Mouse (Mus musculus): ENCODE measurements around the gene Pnpt1. TPM values are rescaled to one million over a fixed set of nuclear protein-coding genes. Genes with fewer than 3 reads are reported as not detected.

The Pnpt1 gene
- 32.9 and 33.4 TPM in 2 replicates for polyA plus RNA-seq (2015; fragmentation: Nextera tagmentation; extraction: Ambion mirVana)

DNA sequence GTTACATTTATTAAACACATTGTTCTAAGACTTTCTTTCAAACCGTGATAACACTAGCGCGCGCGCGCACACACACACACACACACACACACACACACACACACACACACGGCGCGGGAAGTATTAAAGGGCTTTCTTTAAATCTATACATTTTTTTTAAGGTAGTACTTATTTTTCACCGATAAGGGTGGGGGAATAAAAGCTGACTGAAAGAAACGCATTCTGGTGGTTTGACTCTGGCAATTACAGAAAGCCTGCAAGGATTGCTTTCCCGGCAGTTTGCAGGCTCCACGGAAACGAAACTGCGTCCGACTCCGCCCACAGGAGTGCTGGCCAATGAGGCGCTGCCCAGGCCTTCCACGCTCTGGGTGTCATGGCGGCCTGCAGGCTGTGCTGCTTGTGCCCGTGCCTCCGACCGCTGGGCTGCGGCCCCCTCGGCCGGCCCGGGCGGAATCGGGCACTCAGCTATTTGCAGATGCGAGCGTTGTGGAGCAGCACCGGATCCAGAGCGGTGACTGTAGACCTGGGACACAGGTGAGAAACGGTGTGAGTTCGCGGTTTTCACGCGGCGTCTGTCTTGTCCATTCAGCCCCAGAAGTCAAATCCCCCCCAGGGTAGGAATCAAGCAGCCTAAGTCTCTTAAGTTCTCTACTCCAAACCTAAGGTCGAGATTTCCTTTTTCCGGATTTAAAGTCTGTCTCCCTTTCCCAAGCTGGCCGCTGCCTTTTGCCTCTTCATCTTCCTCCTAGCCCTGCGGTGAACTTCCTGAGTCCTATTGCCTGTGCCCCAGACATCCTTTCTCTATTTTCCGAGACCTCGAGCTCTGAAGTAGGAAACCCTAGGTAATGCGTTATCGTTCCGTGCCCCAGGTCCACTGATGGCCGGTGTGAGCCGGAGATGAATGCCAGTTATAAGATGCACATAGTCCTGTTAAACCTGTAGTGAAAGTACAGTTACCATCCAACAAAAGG lies at the start of gene Pnpt1:
TSS of gene Pnpt1 (plus strand) at position 360 of the 971 bp plus-strand sequence.
- H3K4me3 ChIP-seq: peak within 1 kb of the TSS; percentile 77
- WGBS: 3% methylated on average over 50 of the region's 50 CpGs
- peaks cover 8% of the 10 kb centered on the region for H3K36me3 ChIP-seq
- peak within 1 kb of the TSS; percentile 72 for H3K27ac ChIP-seq
- no peaks in the 10 kb centered on the region for H3K9me3 ChIP-seq (replicated peaks)
- no peaks in the 10 kb centered on the region for H3K27me3 ChIP-seq
- peak within 1 kb of the TSS; percentile 74 for H3K9ac ChIP-seq
- H3K4me2 ChIP-seq: peak within 1 kb of the TSS; percentile 65
- ATAC-seq (replicated peaks; ENCODE audit: insufficient number of reproducible peaks, insufficient read depth, low FRiP score, low read depth): peak; percentile 100
- peaks cover 4% of the 10 kb centered on the region; the same call in 1 of the 2 replicates for H3K4me1 ChIP-seq (replicated peaks)

DNA sequence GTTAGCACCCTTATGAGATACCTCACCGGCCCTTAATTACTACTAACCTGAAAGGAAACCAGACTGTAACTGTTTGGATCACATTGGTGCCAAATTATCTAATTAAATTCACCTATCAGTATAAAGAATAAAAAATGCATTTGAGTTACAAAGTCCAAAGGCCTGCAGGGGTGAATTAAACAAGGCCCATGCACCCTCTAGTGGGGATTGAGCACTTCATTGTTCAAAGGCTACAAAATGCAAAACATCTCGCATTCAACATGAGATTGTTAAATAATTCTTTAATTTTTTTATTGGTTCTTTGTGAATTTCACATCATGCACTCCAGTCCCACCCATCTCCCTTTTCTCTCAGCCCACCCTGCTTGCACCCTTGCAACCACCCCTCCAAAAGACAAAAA lies 38.1 kb upstream of the Pnpt1 start:
- H3K4me2 ChIP-seq: no peak overlapping the region
- H3K36me3 ChIP-seq: no peaks in the 10 kb centered on the region
- H3K27ac ChIP-seq: no peak overlapping the region
- ATAC-seq (replicated peaks; ENCODE audit: insufficient number of reproducible peaks, insufficient read depth, low FRiP score, low read depth): no peak
- H3K9ac ChIP-seq: no peak overlapping the region
- H3K4me3 ChIP-seq: no peak overlapping the region
- H3K4me1 ChIP-seq (replicated peaks): no peaks in the 10 kb centered on the region
- WGBS: 76% methylated on average over 2 of the region's 2 CpGs
- no peaks in the 10 kb centered on the region for H3K27me3 ChIP-seq
- H3K9me3 ChIP-seq (replicated peaks): no peaks in the 10 kb centered on the region

DNA sequence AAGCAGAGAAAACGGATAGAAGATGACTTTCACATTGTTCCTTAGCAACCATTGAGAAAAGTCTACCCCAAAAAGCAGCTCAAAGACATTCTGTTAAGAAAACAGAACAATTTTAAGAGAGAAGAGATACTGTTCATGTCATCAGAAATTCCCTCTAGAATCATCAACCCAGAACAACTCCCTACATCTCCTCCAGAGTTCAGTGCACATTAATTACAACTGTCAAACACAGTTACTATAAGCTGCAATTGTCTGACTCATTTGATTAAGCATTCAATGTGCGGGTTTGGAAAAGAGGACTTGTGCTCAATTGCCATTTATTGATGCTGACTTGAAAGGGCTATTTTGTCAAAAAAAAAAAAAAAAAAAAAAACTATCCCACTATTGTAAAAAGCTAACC lies 31.6 kb upstream of the Pnpt1 start:
- Histone ChIP-seq H3K36me3 (no peaks in the 10 kb centered on the region), H3K4me1 (replicated peaks) (no peaks in the 10 kb centered on the region), H3K4me2 (no peak overlapping the region), H3K4me3 (no peak overlapping the region), H3K27me3 (no peaks in the 10 kb centered on the region), H3K27ac (no peak overlapping the region), H3K9ac (no peak overlapping the region), H3K9me3 (replicated peaks) (no peaks in the 10 kb centered on the region)
- 52% methylated on average over 2 of the region's 2 CpGs for WGBS
- ATAC-seq (replicated peaks; ENCODE audit: insufficient number of reproducible peaks, insufficient read depth, low FRiP score, low read depth): no peak

DNA sequence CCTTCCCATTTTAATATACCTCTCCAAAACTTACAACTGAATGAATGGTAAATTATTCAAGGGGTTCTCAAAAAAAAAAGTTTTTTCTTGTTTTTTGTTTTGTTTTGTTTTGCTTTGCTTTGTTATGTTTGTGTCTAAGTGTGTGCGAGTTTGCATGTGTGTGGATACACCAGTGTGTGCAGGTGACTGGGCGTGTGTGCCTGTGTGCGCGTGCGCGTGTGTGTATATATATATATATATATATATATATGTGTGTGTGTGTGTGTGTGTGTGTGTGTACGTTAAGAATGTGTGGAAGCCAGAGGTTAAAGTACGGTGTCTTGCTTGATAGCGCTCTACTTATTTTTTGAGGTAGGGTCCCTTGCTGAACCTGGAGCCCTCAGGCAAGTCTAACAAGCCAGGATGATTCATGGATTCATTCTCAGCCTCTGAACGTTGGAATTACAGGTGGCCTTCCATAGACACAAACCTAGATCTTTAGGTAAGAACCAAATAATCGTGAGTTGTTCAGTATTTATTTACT lies 621 bp upstream of the Pnpt1 start:
- Histone ChIP-seq H3K27me3 (no peaks in the 10 kb centered on the region), H3K9me3 (replicated peaks) (no peaks in the 10 kb centered on the region), H3K27ac (no peak overlapping the region), H3K4me3 (peak overlapping the region; percentile 77), H3K4me1 (replicated peaks) (peaks cover 4% of the 10 kb centered on the region; the same call in 1 of the 2 replicates), H3K36me3 (peaks cover 6% of the 10 kb centered on the region), H3K4me2 (peak overlapping the region; percentile 65), H3K9ac (peak overlapping the region; percentile 74)
- ATAC-seq (replicated peaks; ENCODE audit: insufficient number of reproducible peaks, insufficient read depth, low FRiP score, low read depth): no peak
- 61% methylated on average over 11 of the region's 11 CpGs for WGBS

DNA sequence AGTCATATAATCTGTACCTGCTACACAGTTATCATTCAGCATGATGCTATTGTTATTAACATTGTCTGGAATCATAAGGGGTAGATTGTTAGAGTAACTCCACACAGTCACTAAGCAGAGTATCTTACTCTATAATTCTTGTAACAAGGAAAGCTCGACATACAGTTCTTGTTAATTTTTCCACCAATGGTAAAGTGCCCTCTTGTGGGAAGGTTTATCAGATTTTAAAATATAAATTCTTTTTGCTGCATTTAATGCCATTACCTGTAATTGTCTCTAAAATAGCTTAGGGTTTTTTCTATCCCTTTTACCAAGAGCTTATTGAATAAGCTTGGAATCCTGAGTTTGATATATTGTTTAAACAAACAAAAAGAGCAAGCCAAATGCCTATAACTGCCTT lies 10.1 kb downstream of the Pnpt1 start:
- no peak overlapping the region for H3K27ac ChIP-seq
- ATAC-seq (replicated peaks; ENCODE audit: insufficient number of reproducible peaks, insufficient read depth, low FRiP score, low read depth): no peak
- H3K4me1 ChIP-seq (replicated peaks): no peaks in the 10 kb centered on the region
- no peak overlapping the region for H3K4me3 ChIP-seq
- 59% methylated on average over 1 of the region's 1 CpGs for WGBS
- H3K27me3 ChIP-seq: no peaks in the 10 kb centered on the region
- no peaks in the 10 kb centered on the region for H3K9me3 ChIP-seq (replicated peaks)
- H3K36me3 ChIP-seq: peaks cover 41% of the 10 kb centered on the region
- no peak overlapping the region for H3K4me2 ChIP-seq
- H3K9ac ChIP-seq: no peak overlapping the region

DNA sequence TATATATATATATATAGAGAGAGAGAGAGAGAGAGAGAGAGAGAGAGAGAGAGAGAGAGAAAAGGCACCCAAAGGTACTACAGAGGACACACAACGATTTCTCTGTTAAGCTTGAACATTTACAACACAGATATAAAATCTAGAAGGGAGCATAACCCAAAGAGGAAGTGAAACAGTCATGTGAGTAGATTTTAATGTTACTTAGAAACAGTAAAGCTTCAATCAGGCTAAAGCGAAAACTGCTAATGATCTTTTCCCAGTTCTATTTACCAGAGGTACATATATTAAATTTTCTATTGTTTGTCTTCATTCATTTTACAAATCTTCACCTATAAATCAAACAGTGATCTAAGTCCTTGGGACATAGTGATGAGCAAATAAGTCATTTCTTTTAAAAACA lies 18.4 kb downstream of the Pnpt1 start:
- Histone ChIP-seq H3K27me3 (no peaks in the 10 kb centered on the region), H3K36me3 (peaks cover 26% of the 10 kb centered on the region), H3K9ac (no peak overlapping the region), H3K4me3 (no peak overlapping the region), H3K27ac (no peak overlapping the region), H3K4me1 (replicated peaks) (no peaks in the 10 kb centered on the region), H3K4me2 (no peak overlapping the region), H3K9me3 (replicated peaks) (no peaks in the 10 kb centered on the region)
- WGBS: 92% methylated on average over 2 of the region's 2 CpGs
- ATAC-seq (replicated peaks; ENCODE audit: insufficient number of reproducible peaks, insufficient read depth, low FRiP score, low read depth): no peak

DNA sequence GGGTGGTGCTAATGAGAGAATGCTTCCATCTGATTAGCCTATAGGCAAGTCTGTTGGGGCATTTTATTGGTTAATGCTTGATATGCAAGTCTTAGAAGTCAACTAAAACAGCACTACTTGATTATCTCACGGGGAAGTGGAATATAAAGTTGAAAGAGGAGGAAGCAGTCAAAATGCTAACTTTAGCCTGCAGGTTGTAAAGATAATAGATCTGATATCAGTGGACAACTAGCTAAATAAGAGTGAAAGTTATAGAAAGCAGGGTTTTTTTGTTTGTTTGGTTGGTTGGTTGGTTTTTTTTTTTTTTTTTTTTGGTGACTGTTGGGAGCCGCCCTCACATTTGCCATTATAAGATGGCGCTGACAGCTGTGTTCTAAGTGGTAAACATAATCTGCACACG lies 33.0 kb downstream of the Pnpt1 start:
- H3K4me2 ChIP-seq: no peak overlapping the region
- peaks cover 18% of the 10 kb centered on the region; the same call in 1 of the 2 replicates for H3K36me3 ChIP-seq
- no peak overlapping the region for H3K27ac ChIP-seq
- no peaks in the 10 kb centered on the region for H3K27me3 ChIP-seq
- H3K9me3 ChIP-seq (replicated peaks): no peaks in the 10 kb centered on the region
- no peak overlapping the region for H3K4me3 ChIP-seq
- H3K4me1 ChIP-seq (replicated peaks): no peaks in the 10 kb centered on the region
- WGBS: 88% methylated on average over 4 of the region's 4 CpGs
- H3K9ac ChIP-seq: no peak overlapping the region
- no peak for ATAC-seq (replicated peaks; ENCODE audit: insufficient number of reproducible peaks, insufficient read depth, low FRiP score, low read depth)

DNA sequence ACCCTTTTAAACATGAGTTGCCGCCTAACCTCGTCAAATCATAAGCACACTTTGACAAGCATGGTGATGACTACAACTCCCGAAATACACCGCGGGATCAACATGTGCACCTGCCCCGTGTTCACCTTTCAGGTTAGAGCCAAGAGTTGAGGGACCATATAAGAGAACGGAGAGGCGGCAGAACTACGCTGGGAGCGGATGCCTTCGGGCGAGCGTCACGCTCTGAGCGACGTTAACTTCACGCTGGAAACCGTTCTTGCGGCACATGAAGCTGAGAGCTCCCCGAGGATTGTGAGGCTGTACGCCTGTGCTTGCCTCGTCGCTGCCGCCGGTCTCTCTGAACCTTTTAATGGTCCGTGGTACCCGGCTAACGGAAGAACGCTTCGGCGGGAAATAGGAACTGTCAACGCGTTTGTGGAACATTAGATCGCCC lies 41.4 kb downstream of the Pnpt1 start:
- WGBS: under 1% methylated on average over 34 of the region's 34 CpGs
- Histone ChIP-seq H3K4me3 (peak overlapping the region; percentile 100), H3K4me1 (replicated peaks) (peaks cover 8% of the 10 kb centered on the region), H3K27me3 (no peaks in the 10 kb centered on the region), H3K9ac (peak overlapping the region; percentile 64), H3K4me2 (peak overlapping the region; percentile 91), H3K9me3 (replicated peaks) (no peaks in the 10 kb centered on the region), H3K27ac (peak overlapping the region; percentile 98), H3K36me3 (no peaks in the 10 kb centered on the region)
- ATAC-seq (replicated peaks; ENCODE audit: insufficient number of reproducible peaks, insufficient read depth, low FRiP score, low read depth): peak; percentile 4; the same call in 1 of the 2 replicates

DNA sequence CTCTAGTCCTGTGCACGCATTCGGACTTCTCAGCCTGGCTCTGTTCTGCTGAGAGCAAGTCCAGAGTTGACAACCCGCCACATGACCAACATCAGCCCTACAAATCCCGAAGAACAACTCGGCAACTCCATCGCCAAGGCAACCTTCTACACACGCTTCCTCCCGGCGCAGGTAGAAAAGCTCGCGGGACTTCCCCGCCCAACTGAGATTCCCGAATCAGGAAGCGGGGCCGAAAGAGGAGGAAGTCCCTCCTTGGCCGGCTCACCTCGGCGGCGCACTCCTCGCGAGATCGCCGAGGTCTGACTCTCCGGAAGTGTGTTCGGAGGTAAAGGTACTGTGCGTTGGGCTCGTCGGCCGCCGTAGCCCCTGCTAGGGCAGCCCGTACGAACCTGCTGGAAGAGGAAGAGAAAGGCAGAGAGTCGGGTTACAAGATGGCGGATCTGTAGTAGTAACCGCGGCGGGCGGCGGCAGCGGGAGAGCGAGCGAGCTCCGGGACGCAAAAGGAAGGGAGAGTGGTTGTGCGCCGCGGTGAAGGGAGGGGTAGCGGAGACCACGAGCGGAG lies 42.1 kb downstream of the Pnpt1 start, which contains the start of gene Ppp4r3b:
TSS of gene Ppp4r3b (plus strand) at position 328 of the 562 bp plus-strand sequence.
- Histone ChIP-seq H3K36me3 (no peaks in the 10 kb centered on the region), H3K9me3 (replicated peaks) (no peaks in the 10 kb centered on the region), H3K4me2 (peak within 1 kb of the TSS; percentile 91), H3K4me1 (replicated peaks) (peaks cover 8% of the 10 kb centered on the region), H3K9ac (peak within 1 kb of the TSS; percentile 98), H3K4me3 (peak within 1 kb of the TSS; percentile 100), H3K27ac (peak within 1 kb of the TSS; percentile 98), H3K27me3 (no peaks in the 10 kb centered on the region)
- WGBS: under 1% methylated on average over 50 of the region's 50 CpGs
- ATAC-seq (replicated peaks; ENCODE audit: insufficient number of reproducible peaks, insufficient read depth, low FRiP score, low read depth): peak; percentile 97

DNA sequence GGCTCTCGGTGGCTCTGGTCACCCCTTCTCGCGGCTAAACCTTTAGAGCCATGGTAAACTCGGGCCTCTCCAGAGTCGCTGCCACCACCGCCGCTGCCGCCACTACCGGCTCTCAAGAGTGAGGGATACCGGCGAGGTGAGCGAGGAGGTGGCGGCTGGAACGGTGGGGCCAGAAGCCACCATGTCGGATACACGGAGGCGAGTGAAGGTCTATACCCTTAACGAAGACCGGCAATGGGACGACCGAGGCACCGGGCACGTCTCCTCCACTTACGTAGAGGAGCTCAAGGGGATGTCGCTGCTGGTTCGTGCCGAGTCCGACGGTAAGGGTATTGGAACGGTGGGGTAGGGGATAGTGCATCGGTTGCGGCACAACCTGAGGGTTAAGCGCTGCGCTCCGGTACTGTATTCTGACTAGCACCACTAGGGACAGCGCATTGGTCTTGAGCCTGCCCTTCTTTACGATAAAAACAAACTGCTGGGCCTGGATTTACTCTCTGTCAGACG lies 42.6 kb downstream of the Pnpt1 start:
- no peaks in the 10 kb centered on the region for H3K9me3 ChIP-seq (replicated peaks)
- H3K4me2 ChIP-seq: peak overlapping the region; percentile 91
- H3K36me3 ChIP-seq: no peaks in the 10 kb centered on the region
- H3K9ac ChIP-seq: peak overlapping the region; percentile 98
- H3K27me3 ChIP-seq: no peaks in the 10 kb centered on the region
- WGBS: under 1% methylated on average over 38 of the region's 38 CpGs
- peak overlapping the region; percentile 100 for H3K4me3 ChIP-seq
- H3K27ac ChIP-seq: peak overlapping the region; percentile 98
- H3K4me1 ChIP-seq (replicated peaks): peaks cover 8% of the 10 kb centered on the region
- peak; percentile 75 for ATAC-seq (replicated peaks; ENCODE audit: insufficient number of reproducible peaks, insufficient read depth, low FRiP score, low read depth)

Measured in heart, embryonic 15.5 days (tissue).